Mouse (Mus musculus) limb, embryonic 11.5 days (tissue): ENCODE measurements around the gene Alox12e. TPM values are rescaled to one million over a fixed set of nuclear protein-coding genes. Genes with fewer than 3 reads are reported as not detected.
"Not testable (repeated sequence)": the region's sequence is repeated elsewhere in the genome, so short reads cannot be mapped to it uniquely, and the experiment has no call there.

Source experiments
- ATAC-seq: fragments of 200-750 bp; cut with Nextera tagmentation; 2 replicates; pipeline ENCODE4 v1.8.0; 2017; ENCODE audit warnings: low read depth; ENCODE audit not compliant: insufficient number of reproducible peaks, low FRiP score, low TSS enrichment
- DNase-seq: peaks from one replicate; pipeline ENCODE4 v3.0.0-alpha.2; 2015; ENCODE audit warnings: low spot score
- H3K27ac ChIP-seq: fragments of 300-500 bp; sonication (generic); replicated peaks from 2 replicates; pipeline ENCODE4 v1.5.1; 2014; ENCODE audit warnings: low read depth, mild to moderate bottlenecking, low read length
- H3K27me3 ChIP-seq: fragments of 300-500 bp; sonication (generic); 2 replicates; pipeline ENCODE4 v1.6.1; 2014; ENCODE audit warnings: mild to moderate bottlenecking, low read length, mixed read lengths; ENCODE audit not compliant: control insufficient read depth, insufficient read depth
- H3K36me3 ChIP-seq: fragments of 300-500 bp; sonication (generic); 2 replicates; pipeline ENCODE4 v1.6.1; 2014; ENCODE audit warnings: mild to moderate bottlenecking, low read length, moderate library complexity, mixed read lengths; ENCODE audit not compliant: control insufficient read depth, insufficient read depth
- H3K4me1 ChIP-seq: fragments of 300-500 bp; sonication (generic); 2 replicates; pipeline ENCODE4 v1.6.1; 2014; ENCODE audit warnings: low read length, mixed read lengths; ENCODE audit not compliant: control insufficient read depth, insufficient read depth
- H3K4me2 ChIP-seq: fragments of 300-500 bp; sonication (generic); 2 replicates; pipeline ENCODE4 v1.6.1; 2014; ENCODE audit warnings: low read depth, mild to moderate bottlenecking, moderate library complexity; ENCODE audit not compliant: severe bottlenecking
- H3K4me3 ChIP-seq: fragments of 300-500 bp; sonication (generic); 2 replicates; pipeline ENCODE4 v1.5.1; 2014; ENCODE audit warnings: low read depth, low read length
- H3K9ac ChIP-seq: fragments of 300-500 bp; sonication (generic); 2 replicates; pipeline ENCODE4 v1.6.1; 2014; ENCODE audit warnings: mild to moderate bottlenecking, low read length
- H3K9me3 ChIP-seq: fragments of 300-500 bp; sonication (generic); 2 replicates; pipeline ENCODE4 v1.6.1; 2016; ENCODE audit warnings: low read length; ENCODE audit not compliant: control insufficient read depth
- WGBS: fragments of 180-500 bp; shearing (Covaris S2); extraction: QIAGEN DNeasy Blood & Tissue Kit; methylation state at CpG from one replicate; pipeline ENCODE4 v1.1.7; 2014; 5-methylcytosine and 5-hydroxymethylcytosine counted together
- polyA plus RNA-seq: library from polyadenylated mRNA; unstranded; fragments of >200 nt; fragmentation: Nextera tagmentation; extraction: Ambion mirVana; gene quantifications from 2 replicates; pipeline ENCODE4 v1.2.1, GENCODE M21; 2014

The Alox12e gene
- polyA plus RNA-seq: not detected in 2 replicates

- Histone ChIP-seq H3K4me1 (no peaks in the 10 kb centered on the region), H3K9me3 (no peaks in the 10 kb centered on the region), H3K36me3 (no peaks in the 10 kb centered on the region), H3K4me3 (no peak within 1 kb of the TSS), H3K27ac (no peak within 1 kb of the TSS), H3K27me3 (peaks cover 33% of the 10 kb centered on the region), H3K9ac (no peak within 1 kb of the TSS), H3K4me2 (no peak within 1 kb of the TSS; the same call in 1 of the 2 replicates)
- DNase-seq (no peak), ATAC-seq (no peak)
- 32% methylated on average over 7 of the region's 7 CpGs for WGBS
Measured at GRCm38 (mm10) chr11:70322528-70322927, at the start of gene Alox12e. Alox12e (minus strand) TSS chr11:70322628.

- not testable (repeated sequence) for H3K4me2 ChIP-seq, H3K27ac ChIP-seq, H3K4me3 ChIP-seq, ATAC-seq, H3K4me1 ChIP-seq, H3K9ac ChIP-seq, H3K27me3 ChIP-seq, DNase-seq, H3K36me3 ChIP-seq, H3K9me3 ChIP-seq
- WGBS: 74% methylated on average over 2 of the region's 2 CpGs
Measured at GRCm38 (mm10) chr11:70368626-70369025, 46.2 kb upstream of the Alox12e start.

GRCm38 (mm10) chr11:70367701-70368100 is 45.3 kb upstream of the Alox12e start:
- H3K9ac ChIP-seq, H3K4me3 ChIP-seq, H3K27ac ChIP-seq, H3K36me3 ChIP-seq, ATAC-seq, H3K27me3 ChIP-seq, H3K4me1 ChIP-seq, H3K9me3 ChIP-seq, H3K4me2 ChIP-seq, DNase-seq: not testable (repeated sequence)
- 92% methylated on average over 6 of the region's 6 CpGs for WGBS

GRCm38 (mm10) chr11:70351868-70352267 is 29.4 kb upstream of the Alox12e start, which contains the start of gene Alox15:
Alox15 (minus strand) TSS chr11:70352031.
- H3K9ac ChIP-seq: no peak within 1 kb of the TSS

GRCm38 (mm10) chr11:70348630-70349029 is 26.2 kb upstream of the Alox12e start:
- Histone ChIP-seq H3K4me2 (no peak overlapping the region), H3K36me3 (no peaks in the 10 kb centered on the region), H3K4me1 (no peaks in the 10 kb centered on the region), H3K9me3 (no peaks in the 10 kb centered on the region), H3K27ac (no peak overlapping the region), H3K9ac (no peak overlapping the region), H3K27me3 (peaks cover 36% of the 10 kb centered on the region), H3K4me3 (no peak overlapping the region)
- ATAC-seq (no peak), DNase-seq (no peak)
- WGBS: 82% methylated on average over 9 of the region's 9 CpGs

More at GRCm38 (mm10) chr11:70351868-70352267, 29.4 kb upstream of the Alox12e start, which contains the start of gene Alox15:
- WGBS: under 1% methylated on average over 19 of the region's 19 CpGs
- Histone ChIP-seq H3K27me3 (peaks cover 38% of the 10 kb centered on the region), H3K27ac (no peak within 1 kb of the TSS), H3K4me2 (peak within 1 kb of the TSS; percentile 64), H3K4me1 (no peaks in the 10 kb centered on the region), H3K36me3 (no peaks in the 10 kb centered on the region), H3K9me3 (no peaks in the 10 kb centered on the region), H3K4me3 (peak within 1 kb of the TSS; percentile 23)
- no peak for ATAC-seq
- peak; percentile 39 for DNase-seq

- ATAC-seq (no peak), DNase-seq (no peak)
- H3K27ac ChIP-seq: no peak overlapping the region
- H3K9ac ChIP-seq: no peak overlapping the region
- no peaks in the 10 kb centered on the region for H3K4me1 ChIP-seq
- H3K27me3 ChIP-seq: peaks cover 28% of the 10 kb centered on the region
- H3K9me3 ChIP-seq: no peaks in the 10 kb centered on the region
- no peaks in the 10 kb centered on the region for H3K36me3 ChIP-seq
- H3K4me3 ChIP-seq: no peak overlapping the region
- H3K4me2 ChIP-seq: no peak overlapping the region
- WGBS: 86% methylated on average over 10 of the region's 10 CpGs
Measured at GRCm38 (mm10) chr11:70347861-70348260, 25.4 kb upstream of the Alox12e start.

- no peak overlapping the region for H3K9ac ChIP-seq
- ATAC-seq (no peak), DNase-seq (no peak)
- no peaks in the 10 kb centered on the region for H3K36me3 ChIP-seq
- no peak overlapping the region for H3K27ac ChIP-seq
- H3K27me3 ChIP-seq: peaks cover 6% of the 10 kb centered on the region
- no peaks in the 10 kb centered on the region for H3K9me3 ChIP-seq
- 93% methylated on average over 8 of the region's 8 CpGs for WGBS
- H3K4me2 ChIP-seq: no peak overlapping the region
- H3K4me1 ChIP-seq: no peaks in the 10 kb centered on the region
- no peak overlapping the region for H3K4me3 ChIP-seq
Measured at GRCm38 (mm10) chr11:70345546-70345945, 23.1 kb upstream of the Alox12e start.

- DNase-seq: no peak
Measured at GRCm38 (mm10) chr11:70345061-70345460, 22.6 kb upstream of the Alox12e start.

GRCm38 (mm10) chr11:70339481-70339880 is 17.1 kb upstream of the Alox12e start:
- no peak for DNase-seq
- 27% methylated on average over 7 of the region's 7 CpGs for WGBS
- no peaks in the 10 kb centered on the region for H3K9me3 ChIP-seq

More at GRCm38 (mm10) chr11:70345061-70345460, 22.6 kb upstream of the Alox12e start:
- 65% methylated on average over 10 of the region's 10 CpGs for WGBS
- no peaks in the 10 kb centered on the region for H3K4me1 ChIP-seq
- no peaks in the 10 kb centered on the region for H3K36me3 ChIP-seq
- no peak overlapping the region for H3K27ac ChIP-seq
- 0 out of 2 replicates have a peak, but pooled peaks cover 2% of the 10 kb centered on the region for H3K27me3 ChIP-seq
- no peak overlapping the region for H3K9ac ChIP-seq
- H3K9me3 ChIP-seq: no peaks in the 10 kb centered on the region
- H3K4me2 ChIP-seq: no peak overlapping the region
- ATAC-seq: no peak
- no peak overlapping the region for H3K4me3 ChIP-seq

More at GRCm38 (mm10) chr11:70339481-70339880, 17.1 kb upstream of the Alox12e start:
- ATAC-seq: no peak
- no peaks in the 10 kb centered on the region for H3K36me3 ChIP-seq
- H3K27me3 ChIP-seq: no peaks in the 10 kb centered on the region
- no peak overlapping the region for H3K27ac ChIP-seq
- H3K4me2 ChIP-seq: no peak overlapping the region
- H3K4me3 ChIP-seq: no peak overlapping the region
- no peaks in the 10 kb centered on the region for H3K4me1 ChIP-seq
- no peak overlapping the region for H3K9ac ChIP-seq
